Mouse (Mus musculus) embryonic fibroblast, embryonic 13.5 days (primary cell): ENCODE data around the gene Arhgap31.

Source experiments
- CTCF ChIP-seq: IDR thresholded peaks from 2 replicates; pipeline ENCODE4 v1.5.1; 2011; ENCODE audit warnings: mild to moderate bottlenecking, control low read depth, low read length, moderate library complexity, borderline replicate concordance; ENCODE audit not compliant: insufficient read depth
- POLR2A ChIP-seq: IDR thresholded peaks from 2 replicates; pipeline ENCODE4 v1.6.1; 2011; ENCODE audit warnings: low read depth, mild to moderate bottlenecking, control low read depth, low read length, moderate library complexity

DNA sequence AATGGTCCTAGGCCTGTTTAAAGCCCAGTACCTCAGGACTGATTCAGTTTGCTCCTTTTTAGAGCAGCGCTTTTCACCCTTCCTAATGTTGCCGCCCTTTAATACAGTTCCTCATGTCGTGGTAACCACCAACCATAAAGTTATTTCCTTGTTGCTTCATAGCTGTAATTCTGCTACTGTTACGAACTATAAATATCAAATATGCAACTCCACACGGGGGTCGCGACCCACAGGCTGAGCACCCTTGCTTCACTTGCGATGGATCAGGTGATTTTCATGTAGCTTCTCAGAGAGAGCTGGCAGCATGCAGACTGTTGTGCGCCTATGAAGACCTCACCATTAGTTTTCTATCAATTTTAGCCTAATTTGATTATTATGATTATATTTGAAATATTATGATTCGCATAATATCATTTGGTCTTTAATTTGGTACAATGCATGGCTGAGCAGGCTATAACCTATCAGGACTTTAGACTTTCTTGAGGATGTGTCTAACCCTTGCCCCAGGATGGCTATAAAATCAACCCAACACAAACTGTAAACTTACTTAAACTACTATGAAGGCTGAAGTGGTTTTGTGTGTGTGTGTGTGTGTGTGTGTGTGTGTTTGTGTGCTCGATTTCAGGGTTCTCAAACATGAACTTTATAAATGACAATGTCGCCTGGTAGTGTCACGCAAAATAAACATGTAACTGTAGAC is 28.3 kb upstream of the Arhgap31 start:
- TF ChIP-seq POLR2A (no peak), CTCF (no peak)
